Mouse (Mus musculus): Measurements from ENCODE around the gene Kcnc1.

Kcnc1 gene

DNA sequence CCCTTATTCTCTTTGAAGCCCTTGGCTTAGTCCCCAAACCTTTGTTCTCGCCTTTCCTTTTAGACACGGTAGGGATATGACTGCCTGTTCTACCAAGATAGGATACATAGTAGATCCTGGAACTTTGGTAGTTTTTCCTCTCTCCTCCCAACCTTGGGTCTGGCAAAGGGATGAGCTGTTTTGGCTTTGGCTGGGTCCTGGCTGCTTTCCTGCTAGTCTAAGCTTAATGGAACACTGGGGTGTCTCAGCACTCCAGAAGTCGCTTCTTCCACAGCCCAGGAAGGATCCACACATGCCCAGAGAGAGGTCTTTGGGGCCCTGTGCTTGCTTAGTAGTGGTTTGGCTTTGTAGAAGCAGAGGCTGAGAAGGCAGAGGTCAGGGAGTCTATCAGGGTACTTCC lies 27.7 kb downstream of the Kcnc1 start:
- no peak for DNase-seq

DNA sequence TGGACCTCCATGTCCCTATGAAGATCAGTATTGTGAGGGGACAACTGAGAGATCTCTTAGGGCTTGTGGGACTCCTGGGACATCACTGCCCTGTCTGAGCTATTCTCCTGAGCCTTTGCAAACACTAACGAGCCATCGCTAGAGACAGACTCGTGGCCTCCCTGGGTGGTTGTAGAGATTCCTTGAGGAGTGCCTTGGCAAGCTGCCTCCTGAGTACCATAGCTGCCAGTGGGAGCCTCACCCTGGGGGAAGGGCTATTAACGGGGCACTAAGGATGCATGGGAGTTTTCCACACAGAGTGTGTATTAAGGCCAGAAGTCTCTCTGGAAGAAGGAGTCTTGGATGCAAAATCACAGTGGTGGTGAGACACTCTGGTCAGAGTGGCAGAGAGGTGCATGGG lies 28.7 kb downstream of the Kcnc1 start:
- no peak for DNase-seq

DNA sequence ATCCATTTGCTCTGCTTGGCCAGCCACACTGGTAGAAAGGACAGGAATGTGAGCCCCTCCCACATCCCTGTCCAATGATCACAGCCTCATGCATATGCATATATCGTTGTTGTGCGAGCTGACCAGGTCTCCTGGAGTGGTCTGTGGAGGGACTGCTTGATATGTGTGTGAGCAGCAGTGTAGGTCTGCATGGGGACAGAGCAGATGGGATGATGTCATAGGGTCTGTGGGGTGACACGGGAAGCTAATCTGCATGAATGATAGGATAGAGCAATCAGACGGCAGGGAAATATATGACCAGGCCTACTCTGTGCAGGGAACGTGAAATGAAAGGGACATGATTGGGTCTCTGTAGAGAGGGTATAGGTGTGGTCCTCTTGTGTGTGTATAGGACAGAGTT lies 37.6 kb downstream of the Kcnc1 start:
- no peak for DNase-seq

DNA sequence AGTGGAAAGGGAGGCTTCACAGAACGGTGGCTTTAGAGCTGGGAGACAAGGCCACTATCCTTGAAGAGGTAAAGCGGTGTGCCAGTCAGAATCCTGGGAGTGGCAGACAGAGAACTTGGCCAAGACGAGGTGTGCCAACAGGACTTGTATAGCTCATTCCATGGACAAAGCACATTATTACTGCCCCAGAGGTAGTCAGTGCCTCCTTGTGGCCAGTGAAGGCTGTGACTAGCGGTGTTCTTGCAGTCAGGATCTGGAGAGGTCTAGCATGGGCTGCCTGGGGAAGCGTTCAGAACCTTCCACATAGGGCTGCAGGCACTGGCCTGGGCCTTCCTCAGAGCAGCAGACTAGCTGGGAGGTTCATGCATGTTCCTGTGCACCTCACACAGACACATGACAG lies 39.5 kb downstream of the Kcnc1 start:
- no peak for DNase-seq

DNA sequence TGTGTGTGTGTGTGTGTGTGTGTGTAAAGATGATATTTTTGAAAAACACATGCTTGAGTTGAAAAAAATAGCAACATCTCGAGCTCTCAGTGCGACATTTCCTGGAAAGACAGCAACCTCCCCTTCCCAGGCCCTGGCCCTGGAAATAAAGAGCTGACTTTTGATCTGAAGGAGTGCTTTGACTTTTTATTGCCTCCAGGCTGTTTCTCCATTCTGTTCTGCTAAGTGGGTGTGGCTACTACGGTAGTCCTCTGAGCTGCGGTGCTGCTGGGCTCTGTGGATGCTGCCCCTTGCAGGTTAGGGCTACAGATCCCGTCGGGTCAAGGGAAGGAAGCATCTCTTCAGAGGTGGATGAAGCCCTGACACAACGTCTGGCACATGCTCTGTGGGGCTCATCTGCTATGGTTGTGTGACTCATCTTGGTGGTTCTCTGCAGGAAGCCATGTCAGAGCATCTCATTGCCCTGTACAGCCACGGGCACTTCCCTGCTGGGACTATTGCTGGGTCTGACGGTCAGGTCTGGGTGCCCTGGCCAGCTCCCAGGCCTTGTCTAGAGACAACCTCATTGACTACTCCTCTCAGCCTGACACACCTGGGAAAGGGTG lies 42.3 kb downstream of the Kcnc1 start:
- no peak for DNase-seq

DNA sequence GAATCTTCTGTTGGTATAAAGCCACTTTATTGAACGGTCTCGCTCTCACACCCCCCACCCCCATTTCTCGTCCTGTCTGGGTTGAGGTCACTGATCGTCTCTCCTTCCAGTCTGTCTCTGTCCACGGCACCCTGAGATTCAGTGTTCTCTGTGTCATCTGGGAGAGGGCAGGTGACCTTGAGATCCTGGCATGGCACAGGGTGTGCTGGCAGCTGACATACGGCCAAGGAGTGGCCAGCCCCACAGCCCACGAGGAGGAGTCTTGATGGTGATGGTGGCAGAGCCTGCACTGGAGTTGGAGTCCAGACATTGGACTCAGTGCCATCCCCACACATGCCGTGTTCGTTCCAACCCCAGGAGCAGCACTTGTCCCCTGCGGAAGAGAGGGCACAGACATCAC lies 46.9 kb downstream of the Kcnc1 start:
- no peak for DNase-seq

DNA sequence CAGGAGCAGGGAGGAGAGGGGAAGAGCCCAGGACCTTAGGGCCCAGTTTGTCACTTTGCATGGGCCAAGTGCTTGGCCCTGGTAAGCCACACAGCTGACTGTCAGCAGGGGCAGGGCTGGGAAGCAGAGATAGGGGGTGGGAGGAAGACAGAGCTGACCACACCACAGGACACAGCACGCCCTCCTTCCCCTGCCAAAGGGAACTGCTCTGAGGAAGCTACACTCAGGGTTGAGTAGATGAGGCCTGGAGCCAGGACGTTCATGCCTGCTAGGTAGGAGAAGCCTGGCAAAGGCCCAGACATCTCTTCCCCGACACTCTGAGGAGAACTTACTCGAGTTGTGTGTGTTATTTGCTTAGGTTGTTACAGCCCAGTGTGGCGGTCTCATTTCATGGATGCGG lies 49.6 kb downstream of the Kcnc1 start:
- peak; percentile 85 for DNase-seq

DNA sequence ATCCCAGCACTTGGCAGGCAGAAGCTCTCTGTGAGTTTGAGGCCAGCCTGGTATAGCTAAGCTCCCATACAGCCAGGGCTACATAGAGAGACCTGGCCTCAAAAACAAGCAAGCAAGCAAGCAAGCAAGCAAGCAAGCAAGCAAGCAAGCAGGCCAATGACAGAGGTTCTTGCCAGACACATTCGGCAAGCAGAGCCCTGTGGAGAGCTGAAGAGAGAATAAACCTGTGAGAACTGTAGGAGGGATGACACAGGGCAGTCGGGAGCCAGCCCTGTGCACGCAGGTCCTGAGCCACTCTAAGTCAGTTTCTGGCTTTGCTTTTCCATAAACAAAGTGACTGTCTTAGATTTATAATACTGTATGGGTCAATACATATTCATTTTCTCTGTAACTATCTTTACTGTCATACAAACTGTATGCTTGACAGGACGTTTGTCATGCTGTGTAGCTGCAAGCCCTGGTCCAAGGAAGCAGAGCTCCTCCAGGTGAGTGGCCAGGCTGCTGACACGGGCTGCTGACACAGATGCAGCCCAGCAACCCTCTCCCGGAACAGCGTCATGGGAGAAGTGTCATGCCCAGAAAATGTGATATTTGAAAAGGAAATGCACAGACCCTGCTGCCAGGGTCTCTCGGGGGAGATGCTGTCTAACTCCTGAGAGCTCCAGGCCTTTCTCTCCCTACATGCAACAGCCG lies 51.3 kb downstream of the Kcnc1 start:
- peak; percentile 78 for DNase-seq

DNA sequence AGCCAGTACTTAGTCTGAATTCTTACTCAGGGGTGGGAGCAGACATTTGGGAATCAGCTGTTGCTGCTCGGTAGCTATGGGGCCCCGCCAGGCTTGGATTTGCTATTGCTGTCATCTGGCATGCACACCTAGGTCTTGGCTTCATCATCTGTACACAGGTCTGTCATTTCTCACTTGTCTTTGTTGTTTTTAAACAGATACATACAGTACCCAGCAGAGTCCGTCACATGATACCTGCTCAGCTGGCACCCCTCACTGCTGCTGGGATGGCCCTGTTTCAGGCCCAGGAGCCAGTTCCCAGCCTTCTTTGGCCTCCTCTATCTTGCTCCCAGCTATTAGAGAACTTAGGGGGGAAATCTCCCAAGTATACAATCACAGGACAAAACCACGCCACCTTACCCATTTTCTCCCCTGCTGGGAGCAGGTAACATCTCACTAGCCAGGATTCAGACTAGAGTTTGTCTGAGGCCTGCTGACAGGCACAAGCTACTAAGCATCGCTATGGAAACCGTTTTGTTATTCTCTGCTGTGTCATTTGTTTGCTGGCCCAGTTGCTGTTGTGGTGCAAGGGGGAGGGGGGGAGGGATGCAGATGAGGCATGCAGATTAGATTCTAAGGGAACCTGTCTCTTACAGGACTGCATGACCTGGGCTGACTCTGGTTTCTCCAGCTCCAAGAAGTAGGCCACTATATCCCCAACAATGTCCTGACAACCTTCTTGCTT lies 52.8 kb downstream of the Kcnc1 start:
- no peak for DNase-seq

DNA sequence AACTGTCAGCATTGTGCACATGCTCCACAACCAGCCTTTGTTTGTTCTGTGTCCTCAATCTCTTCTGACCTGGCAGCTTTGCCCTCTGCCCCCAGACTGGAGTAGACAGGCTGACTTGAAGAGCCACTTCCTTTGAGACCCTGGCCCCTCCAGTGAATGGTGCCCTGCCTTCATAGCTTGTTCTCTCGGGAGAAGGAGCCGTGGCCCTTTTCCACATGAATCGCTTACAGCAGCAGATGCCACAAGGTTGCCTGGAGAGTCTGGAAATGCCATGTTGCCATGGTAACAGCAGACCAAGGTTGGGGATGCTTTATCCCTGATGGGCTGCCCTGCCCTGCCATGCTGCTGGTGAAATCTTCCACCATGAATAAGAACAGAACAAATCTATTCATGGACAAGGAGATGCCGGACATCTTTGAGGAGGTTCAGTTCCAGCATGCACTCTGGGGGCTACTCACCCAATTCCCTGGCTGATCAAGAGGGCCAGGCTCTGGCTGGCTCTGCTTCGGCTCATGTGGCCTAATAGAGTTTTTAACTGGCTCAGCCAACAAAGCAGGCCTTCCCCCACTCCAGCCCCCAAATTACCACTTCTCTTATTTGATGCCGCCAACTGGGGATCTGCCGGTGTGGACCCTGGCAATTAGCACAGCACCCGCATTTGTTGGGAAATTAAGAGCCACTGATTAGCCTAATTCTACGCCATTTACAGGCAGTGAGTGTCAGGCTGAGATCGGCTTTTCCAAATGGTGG lies 57.8 kb downstream of the Kcnc1 start:
- DNase-seq = peak; percentile 88

DNA sequence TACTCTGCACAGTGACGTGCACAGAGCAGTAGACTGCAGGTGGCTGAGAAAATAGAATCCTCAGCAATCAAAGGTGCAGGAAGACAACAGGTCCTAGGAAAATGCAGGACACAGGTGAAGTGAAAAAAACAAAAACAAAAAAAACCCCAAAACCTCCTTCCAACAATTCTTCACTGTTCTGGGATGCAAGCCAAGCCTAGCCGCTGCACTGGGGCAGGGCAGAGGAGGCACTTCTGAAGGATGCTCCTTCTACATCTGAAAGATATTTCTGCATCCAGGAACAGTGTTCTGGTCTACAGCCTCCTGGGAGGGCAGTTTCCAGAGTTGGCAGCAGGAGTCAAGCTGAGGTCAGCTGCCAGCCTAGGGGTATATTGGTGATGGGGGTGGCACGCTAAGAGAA lies 61.6 kb downstream of the Kcnc1 start:
- DNase-seq = no peak

DNA sequence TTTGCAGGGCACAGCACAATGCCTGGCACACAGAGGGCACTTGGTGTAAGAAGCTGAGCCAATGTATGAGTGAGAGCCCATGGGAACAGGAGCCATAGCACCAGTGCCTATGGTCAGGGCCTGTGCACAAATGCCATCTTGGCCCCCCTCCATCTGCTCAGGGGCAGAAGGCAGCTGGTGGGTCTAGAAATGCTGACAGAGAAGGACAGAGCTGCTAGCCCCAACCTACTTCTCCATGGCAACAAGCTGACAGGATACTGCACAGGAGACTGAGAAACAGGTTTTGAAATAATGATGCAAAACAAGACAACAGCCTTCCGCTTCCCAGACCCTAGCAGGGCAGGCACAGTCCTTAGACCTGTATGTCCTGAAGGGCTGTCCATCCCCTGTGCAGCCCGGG lies 62.9 kb downstream of the Kcnc1 start:
- DNase-seq = peak; percentile 89

DNA sequence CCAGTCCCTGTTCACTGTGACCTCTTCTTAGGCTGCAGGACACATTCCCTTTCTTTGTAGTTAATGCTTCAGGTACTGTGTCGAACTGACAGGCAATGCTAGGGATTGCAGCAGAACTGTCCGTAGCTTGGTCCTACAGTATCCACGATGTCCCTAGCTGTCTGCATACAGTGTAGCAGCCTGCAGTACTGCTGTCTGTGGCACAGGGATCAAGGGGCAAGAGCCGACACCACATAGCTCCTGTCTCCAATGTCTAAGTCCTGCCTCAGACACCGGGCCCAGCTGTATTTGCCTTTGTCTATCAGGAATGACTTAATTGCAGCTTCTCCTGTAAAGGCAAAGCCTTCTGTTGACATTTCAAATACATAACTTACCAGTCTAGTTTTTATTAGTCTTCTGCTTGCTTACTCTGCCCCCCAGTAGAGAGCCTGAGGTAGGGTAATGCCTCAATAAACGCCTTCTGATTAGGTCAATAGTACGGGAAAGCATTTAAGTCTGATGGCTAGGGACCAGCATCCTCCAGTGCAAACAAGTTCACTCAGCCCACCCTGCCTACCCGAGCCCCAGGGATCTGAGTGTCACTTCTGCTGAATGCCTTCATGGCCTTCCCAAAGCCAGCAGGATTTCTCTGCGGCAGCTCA lies 63.4 kb downstream of the Kcnc1 start:
- no peak for DNase-seq

DNA sequence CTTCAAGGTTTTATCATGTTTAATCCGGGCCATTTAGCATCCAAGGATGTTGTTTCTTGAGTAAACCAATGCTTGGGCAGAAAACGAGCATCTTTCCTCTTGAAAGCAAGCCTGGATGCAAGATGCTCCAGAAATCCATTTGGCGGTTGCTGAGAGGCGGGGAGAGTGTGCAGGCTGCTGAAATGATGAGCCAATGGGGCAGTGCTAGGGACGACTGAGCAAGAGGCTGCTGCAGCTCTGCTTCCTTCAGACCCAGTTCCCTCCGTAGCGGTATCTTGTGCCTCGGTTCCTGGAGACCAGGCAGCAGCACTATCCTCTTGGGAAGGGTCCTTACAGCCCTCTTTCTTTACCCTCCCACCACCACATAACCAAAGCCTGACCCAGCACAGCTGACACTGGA lies 66.0 kb downstream of the Kcnc1 start:
- DNase-seq = no peak

DNA sequence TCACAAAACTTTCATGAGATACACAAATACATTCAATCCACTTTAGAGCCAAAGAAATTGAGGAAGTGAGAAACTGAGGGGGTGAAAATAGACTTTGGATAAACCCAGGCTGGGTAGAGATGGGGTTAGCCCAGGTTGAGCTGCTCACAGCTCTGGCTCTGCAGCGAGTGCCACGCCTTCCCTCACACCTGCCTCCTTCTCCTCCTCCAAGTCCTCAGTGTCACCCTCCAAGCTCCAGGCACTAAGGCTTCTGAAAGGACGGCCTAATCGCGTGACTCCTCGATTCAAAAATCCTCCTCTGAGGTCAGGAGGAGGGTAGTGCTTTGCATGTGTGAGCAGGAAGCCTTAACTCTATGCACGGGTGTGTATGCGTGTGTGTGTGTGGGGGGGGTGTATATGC lies 66.8 kb downstream of the Kcnc1 start:
- DNase-seq = peak; percentile 18

DNA sequence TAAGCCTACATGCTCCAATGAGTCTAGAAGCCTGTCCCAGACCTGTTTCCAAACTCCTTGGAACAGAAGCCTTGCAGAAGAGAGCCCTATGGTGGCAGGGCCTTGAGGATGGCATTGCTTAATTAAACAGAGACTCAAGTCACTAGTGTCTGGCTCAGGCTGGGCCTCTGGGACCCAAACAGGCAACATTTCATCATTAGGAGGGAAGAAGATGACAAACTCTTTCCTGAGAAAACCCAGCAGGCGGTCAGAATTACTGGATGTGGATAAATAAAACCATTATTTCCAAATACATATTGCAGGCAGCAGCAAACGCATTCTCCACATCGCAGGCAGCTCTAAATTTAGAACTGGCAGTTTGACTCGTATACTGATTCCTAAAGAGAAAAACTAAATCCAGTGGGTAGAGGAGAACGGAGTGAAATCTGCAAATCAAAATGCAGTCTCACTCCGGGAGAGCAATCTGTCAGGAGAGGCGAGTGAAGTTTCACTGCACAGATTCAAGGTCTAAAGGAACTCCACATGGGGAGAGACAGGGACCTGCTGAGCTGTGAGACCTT lies 70.2 kb downstream of the Kcnc1 start:
- DNase-seq = no peak

DNA sequence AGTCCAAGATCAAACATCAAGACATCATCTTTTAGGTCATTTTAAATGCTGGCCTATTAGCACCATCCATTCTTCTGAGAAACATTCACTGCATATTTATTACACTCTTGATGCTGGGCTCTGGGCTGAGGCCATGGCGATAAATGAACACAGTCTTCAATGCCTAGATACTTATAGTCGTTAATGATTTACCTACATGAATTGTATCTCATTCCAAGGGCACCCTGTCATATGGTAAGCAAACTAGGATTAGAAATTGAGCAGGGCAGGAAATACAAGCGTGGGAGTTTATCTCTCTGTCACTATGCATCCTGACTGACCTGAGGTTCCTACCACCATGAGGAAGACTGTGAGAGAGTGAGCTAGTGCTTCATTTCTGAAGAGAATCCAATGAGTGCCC lies 73.2 kb downstream of the Kcnc1 start:
- no peak for DNase-seq

DNA sequence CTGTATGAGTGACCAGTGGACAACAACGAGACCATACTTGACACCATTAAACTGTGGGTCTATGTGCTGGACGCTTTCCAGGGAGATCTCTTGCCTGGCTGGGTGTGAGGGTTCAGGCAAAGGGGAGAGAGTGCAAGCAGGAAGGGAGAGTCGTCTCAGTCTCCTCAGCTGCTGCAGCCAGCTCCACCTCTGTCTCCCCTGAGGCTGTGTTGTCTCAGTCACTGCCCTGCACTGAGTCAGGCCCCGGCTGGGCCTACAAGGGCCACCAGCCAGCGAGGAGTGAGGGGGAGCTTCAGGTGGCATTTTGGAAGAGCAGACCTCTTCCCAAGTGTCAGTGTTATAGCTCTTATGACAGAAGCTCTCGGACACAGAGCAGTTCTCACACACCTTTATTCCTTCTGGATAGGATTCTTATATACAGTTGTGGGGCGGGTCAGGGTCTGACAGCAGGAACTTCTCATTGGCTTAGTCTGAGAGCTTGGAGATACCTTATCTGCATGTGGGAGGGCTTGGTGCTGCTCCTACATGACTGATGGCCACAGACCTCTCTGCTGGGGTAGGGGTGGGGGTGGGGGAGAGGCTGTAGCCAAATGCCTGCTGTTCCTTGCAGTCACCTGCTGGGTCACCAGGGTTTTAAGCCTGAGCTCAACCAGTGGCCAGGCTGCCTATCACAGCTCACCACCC lies 74.9 kb downstream of the Kcnc1 start:
- peak; percentile 22 for DNase-seq

DNA sequence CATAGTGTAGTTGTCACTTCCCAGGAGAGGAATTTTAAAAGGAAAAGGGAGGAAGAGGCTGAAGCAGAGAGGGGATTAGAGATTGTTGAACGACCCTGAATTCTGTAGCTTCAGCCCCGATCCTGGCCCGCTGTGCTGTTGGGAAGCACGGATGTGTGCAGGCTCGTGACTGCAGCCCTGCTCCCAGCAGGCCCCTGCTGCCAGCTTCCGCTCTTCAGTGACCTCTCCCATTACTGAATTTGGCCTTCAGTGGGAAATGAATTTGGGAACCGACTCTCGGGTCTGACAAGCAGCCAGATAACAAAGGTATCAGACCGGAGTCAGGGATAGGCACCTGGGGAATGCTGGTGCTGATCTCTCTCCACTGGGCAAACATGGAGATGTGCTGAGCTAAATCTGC lies 76.8 kb downstream of the Kcnc1 start:
- DNase-seq = peak; percentile 41

DNA sequence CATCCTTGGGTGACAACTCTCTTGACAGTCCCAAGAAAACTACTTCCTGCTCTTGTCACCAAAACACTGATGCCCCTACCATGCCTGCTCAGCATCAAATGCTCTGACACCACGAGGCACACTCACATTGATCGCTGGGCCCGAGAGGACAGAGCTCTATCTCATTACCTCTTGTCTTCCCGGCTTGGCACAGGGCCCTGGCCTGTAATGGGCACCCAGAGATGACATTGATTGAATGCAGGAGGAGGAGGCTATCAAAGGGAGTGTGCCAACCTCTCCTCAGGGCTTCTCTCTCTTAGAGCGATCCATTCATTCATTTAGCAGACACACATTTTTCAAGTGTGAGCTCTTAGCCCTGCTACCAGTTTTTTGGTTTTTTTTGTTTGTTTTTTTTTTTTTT lies 79.2 kb downstream of the Kcnc1 start:
- no peak for DNase-seq

DNA sequence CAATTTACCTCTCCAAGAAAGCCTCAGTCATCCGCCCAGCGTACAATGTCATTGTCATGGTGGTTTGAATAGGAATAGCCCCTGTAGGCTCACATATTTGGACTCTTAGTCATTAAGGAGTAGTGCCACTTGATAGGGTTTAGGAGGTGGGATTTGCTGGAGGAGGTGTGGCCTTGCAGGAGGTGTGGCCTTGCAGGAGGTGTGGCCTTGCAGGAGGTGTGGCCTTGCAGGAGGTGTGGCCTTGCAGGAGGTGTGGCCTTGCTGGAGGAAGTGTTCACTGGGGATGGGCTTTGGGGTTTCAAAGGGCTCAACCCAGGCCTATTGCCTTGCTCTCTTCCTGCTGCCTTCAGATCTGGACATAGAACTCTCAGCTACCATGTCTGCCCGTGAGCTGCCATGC lies 81.2 kb downstream of the Kcnc1 start:
- no peak for DNase-seq

DNA sequence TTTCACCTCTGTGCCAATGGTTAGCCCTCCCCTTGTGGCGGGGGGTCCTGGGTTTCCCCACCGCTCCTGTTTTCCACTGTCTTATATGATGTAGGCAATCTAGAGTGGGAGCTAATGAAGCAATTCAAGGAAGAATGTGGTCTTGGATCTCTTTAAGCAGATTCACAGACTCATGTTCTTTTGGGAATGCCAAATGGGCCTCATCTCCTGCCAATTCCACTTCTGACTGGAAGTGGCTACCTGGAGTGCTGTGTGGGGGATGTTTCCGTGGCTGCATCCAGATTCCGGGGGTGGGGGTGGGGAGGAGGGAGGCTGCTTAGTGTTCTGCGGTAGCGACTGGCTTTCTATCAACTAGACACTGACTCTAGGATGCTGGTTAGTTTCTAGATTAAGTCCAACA lies 83.5 kb downstream of the Kcnc1 start:
- peak; percentile 79 for DNase-seq
